Mouse (Mus musculus) lung, postnatal 0 days (tissue): Measurements from ENCODE around the gene Rfwd3.

Source experiments
- CTCF ChIP-seq: IDR thresholded peaks from 2 replicates; pipeline ENCODE4 v1.5.1; 2016; ENCODE audit warnings: antibody characterized with exemption, mild to moderate bottlenecking
- EP300 ChIP-seq: IDR thresholded peaks from 2 replicates; pipeline ENCODE4 v1.6.1; 2016; ENCODE audit warnings: antibody characterized with exemption, mild to moderate bottlenecking, control low read depth

DNA sequence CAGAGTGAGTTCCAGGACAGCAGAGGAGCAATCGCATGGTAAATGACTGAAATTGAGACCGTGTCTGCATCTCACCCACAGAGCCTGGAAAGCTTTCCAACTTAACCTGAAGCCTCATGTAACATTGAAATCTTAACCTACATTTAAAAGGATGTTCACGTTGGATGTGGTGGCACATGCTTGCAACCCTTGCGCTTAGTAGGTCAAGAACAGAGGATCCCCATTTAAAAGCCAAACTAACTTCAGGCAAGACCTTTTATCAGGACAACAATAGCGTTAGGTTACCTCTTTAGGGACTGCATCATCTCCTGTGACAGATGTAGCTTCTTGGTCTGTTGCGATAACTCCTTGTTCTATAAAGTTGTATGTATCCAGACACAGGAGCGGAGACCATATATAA is 9.4 kb downstream of the Rfwd3 start:
- TF ChIP-seq CTCF (no peak), EP300 (no peak)
